Mouse (Mus musculus) cortical plate, adult 2 months (tissue): ENCODE measurements at regions not wholly inside any gene's neighbourhood (a gene's known extent, or its start where the extent isn't known, plus 50 kb on each side); places are given as distances from the start of the nearest gene placed in this dataset.

Experiments
- CTCF ChIP-seq: fragments of 200-500 bp; IDR thresholded peaks from 2 replicates; pipeline ENCODE4 v1.5.1; 2011; ENCODE audit warnings: mild to moderate bottlenecking, control low read depth, low read length; ENCODE audit not compliant: insufficient read depth; ENCODE audit errors: extremely low read depth
- POLR2A ChIP-seq: fragments of 200-500 bp; IDR thresholded peaks from 2 replicates; pipeline ENCODE4 v1.6.1; 2011; ENCODE audit warnings: mild to moderate bottlenecking, low read length, control low read depth; ENCODE audit not compliant: insufficient read depth; ENCODE audit errors: extremely low read depth

GRCm38 (mm10) chr2:61379076-61379475 lies 199.3 kb upstream of the Tank start:
- no peak for TF ChIP-seq POLR2A
- no peak for TF ChIP-seq CTCF
